Mouse (Mus musculus) B cell, adult 62 days (primary cell): ENCODE data around the gene Ghrl. TPM values are rescaled to one million over a fixed set of nuclear protein-coding genes. Genes with fewer than 3 reads are reported as not detected.

Experiments
- total RNA-seq: library from RNA; stranded (reverse); gene quantifications from 4 replicates; pipeline ENCODE4 v1.2.4, GENCODE M21; 2023

Ghrl gene
- total RNA-seq, result 2.9 to 3.5 TPM (median 3.2 TPM) in 4 replicates

GRCm38 (mm10) chr6:113719878-113720277, at the start of gene Ghrl:
Ghrl (minus strand) TSS chr6:113719880.

GRCm38 (mm10) chr6:113740236-113741217, 20.8 kb upstream of the Ghrl start, which contains the start of gene Sec13:
Sec13 (minus strand) TSS chr6:113740743.

DNA sequence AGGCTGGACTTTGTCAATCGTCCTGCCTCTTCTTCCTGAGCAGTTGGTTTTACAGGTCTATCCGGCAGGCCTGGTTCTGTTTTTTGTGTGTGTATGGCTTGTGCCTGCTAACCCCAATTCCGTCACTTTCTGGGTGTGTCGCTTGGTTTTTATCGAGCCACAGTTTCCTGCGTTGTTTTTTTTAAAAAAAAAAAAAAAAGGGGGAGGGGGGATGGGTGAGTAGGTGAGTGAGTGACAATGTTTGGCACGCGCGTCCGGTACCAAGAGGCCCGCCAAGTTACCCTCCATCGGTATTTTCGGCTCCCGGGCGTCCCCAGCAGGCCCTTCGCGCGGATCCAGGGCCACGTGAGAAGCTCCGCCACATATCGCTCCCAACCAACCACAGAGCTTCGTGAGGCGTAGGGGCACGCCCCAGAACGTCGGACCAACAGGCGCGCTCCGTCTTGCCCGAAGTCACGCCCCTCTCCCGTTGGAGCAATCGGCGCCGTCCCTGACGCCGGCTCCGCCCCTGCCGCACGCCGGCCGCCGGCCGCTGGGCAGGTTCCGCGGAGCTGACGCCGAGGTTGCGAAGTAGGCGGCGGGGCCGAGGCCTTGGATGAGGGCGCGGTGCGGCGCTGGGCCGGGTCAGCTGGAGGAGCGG, 23.0 kb downstream of the Ghrl start, which contains the start of gene Tatdn2:
Gene Tatdn2, plus strand, starts transcription at position 469 of the 640 bp plus-strand sequence.

Other genes with a start within 250 kb of the Ghrl start
- gene Il17rc, start 248.5 kb downstream of the Ghrl start, total RNA-seq, result not detected in 4 replicates
- 15.5 to 21.0 TPM (median 16.6 TPM) in 4 replicates for gene Creld1, start 236.6 kb downstream of the Ghrl start, total RNA-seq
- gene Prrt3, start 217.9 kb downstream of the Ghrl start, total RNA-seq, result 0.33 to 0.53 TPM (median 0.41 TPM) in 4 replicates
- 78.1 to 83.8 TPM (median 81.8 TPM) in 4 replicates for gene Emc3, start 188.2 kb downstream of the Ghrl start, total RNA-seq
- gene Fancd2, start 188.2 kb downstream of the Ghrl start, total RNA-seq, result 1.5 to 3.8 TPM (median 2.6 TPM) in 4 replicates
- not detected in 4 replicates for gene Fancd2os, start 119.2 kb downstream of the Ghrl start, total RNA-seq
- 109 to 116 TPM (median 111 TPM) in 4 replicates for gene Brk1, start 115.1 kb downstream of the Ghrl start, total RNA-seq
- gene Vhl, start 95.9 kb downstream of the Ghrl start, total RNA-seq, result 26.1 to 34.3 TPM (median 32.7 TPM) in 4 replicates
- gene Irak2, start 81.4 kb downstream of the Ghrl start, total RNA-seq, result 159 to 180 TPM (median 169 TPM) in 4 replicates
- 211 to 234 TPM (median 215 TPM) in 4 replicates for gene Tatdn2, start 22.8 kb downstream of the Ghrl start, total RNA-seq
- gene Sec13, start 20.9 kb upstream of the Ghrl start, total RNA-seq, result 98.1 to 109 TPM (median 101 TPM) in 4 replicates